Mouse (Mus musculus) CD8-positive naive resting alpha-beta T cell, adult 57 days (primary cell): ENCODE results near the gene Atp7b. TPM values are rescaled to one million over a fixed set of nuclear protein-coding genes. Genes with fewer than 3 reads are reported as not detected.

Source experiments
- total RNA-seq: library from RNA; stranded (reverse); gene quantifications from one replicate; pipeline ENCODE4 v1.2.4, GENCODE M21; 2023

The Atp7b gene
- total RNA-seq, result 0.15 TPM

DNA sequence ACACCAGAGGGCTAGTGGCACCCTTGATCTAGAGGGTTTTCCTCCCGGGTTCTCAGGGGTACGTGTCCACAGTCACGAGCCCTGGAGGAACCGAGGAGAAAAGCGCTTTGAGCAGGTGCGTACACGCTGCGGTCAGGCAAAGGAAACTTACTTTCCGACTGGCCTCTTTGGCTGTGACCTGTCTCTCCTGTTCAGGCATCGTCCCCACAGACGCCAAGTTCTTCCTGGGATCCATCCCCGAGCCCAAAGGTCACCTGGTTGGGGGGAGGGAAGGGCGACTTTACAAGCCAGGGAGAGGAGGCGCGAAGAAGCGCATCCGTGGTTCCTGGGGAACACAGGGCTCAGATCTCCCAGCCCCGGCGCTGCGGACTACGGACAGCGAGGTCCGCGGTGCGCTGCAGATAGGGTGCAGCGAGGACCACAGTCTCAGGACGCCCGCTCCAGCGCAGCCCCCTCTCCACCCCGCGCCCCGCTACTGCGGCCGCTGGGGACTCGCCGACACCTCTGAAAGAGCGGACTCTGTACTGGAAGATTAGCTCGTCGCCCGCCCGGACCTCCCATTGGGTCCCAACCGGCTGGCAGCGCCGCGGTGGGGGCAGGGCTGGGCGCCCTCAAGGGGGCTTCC, at the start of gene Atp7b:
TSS of gene Atp7b (minus strand) at position 485 of the 625 bp plus-strand sequence.

DNA sequence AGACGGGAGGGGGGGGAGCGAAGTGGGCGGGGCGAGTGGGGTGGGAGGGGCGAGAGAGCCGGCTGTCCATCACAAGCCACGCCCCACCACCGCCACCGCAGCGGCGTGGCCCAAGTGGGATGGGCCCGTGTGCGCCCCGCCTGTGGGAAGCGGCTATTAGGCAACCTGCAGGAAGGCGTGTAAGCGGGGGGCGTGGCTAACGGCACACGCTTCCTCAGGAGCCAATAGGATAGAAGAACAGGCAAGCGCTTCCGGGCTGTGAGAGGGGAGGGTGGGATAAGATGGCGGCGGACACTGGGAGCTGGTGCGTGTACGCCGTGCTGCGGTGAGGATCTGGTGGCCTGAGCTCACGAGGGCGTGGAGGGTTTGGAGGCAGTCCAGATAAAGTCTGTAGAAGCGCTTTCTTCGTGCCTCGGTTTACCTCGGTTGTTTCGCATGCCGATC, 363 bp upstream of the Atp7b start, which contains the start of gene Alg11:
TSS of gene Alg11 (plus strand) at position 276 of the 444 bp plus-strand sequence.

GRCm38 (mm10) chr8:21969475-21969874, 90.6 kb downstream of the Atp7b start, which contains the start of gene Ccdc70:
TSS of gene Ccdc70 (plus strand) at chr8:21969775.

DNA sequence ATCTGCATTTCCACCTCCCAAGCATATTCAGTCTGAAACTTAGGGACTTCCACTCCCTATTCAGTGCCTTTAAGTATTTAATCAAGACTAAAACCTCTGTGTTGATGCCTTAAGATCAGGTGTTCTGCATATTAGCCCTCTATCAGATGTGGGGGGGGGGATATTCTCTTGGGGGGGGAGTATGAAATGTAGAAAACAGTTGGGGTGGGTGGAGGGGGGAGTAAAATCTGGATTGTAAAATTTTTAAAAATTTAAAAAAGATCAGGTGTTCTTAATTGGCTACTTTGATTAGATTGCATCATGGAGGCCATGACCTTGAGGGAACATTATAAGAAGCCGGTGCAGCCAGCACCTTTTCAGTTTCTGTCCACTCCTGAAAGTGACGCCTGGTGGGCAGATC, 101.7 kb downstream of the Atp7b start, which contains the start of gene Fam90a1a:
TSS of gene Fam90a1a (plus strand) at position 301 of the 400 bp plus-strand sequence.

GRCm38 (mm10) chr8:21946462-21946861, 113.6 kb downstream of the Atp7b start, which contains the start of gene Defb13:
TSS of gene Defb13 (plus strand) at chr8:21946762.

Other genes with a start within 250 kb of the Atp7b start
- not detected for gene Defb50, start 236.8 kb downstream of the Atp7b start, total RNA-seq
- gene Defb2, start 220.4 kb downstream of the Atp7b start, total RNA-seq, result not detected
- gene Defb10, start 201.4 kb downstream of the Atp7b start, total RNA-seq, result not detected
- not detected for gene Defb9, start 174.9 kb downstream of the Atp7b start, total RNA-seq
- gene Defb11, start 153.9 kb downstream of the Atp7b start, total RNA-seq, result not detected
- gene Defb15, start 127.6 kb downstream of the Atp7b start, total RNA-seq, result not detected
- not detected for gene Defb35, start 122.0 kb downstream of the Atp7b start, total RNA-seq
- gene Defb13, start 113.5 kb downstream of the Atp7b start, total RNA-seq, result not detected
- gene Fam90a1a, start 101.6 kb downstream of the Atp7b start, total RNA-seq, result not detected
- gene Ccdc70, start 90.5 kb downstream of the Atp7b start, total RNA-seq, result not detected
- gene Alg11, start 416 bp upstream of the Atp7b start, total RNA-seq, result 24.6 TPM
- not detected for gene Nek5, start 64.7 kb upstream of the Atp7b start, total RNA-seq
- gene Nek3, start 106.1 kb upstream of the Atp7b start, total RNA-seq, result 6.5 TPM
- 1.6 TPM for gene Ckap2, start 125.5 kb upstream of the Atp7b start, total RNA-seq
- 28.0 TPM for gene Vps36, start 132.5 kb upstream of the Atp7b start, total RNA-seq
- gene Thsd1, start 167.0 kb upstream of the Atp7b start, total RNA-seq, result 0.34 TPM
- gene Tpte, start 223.1 kb upstream of the Atp7b start, total RNA-seq, result not detected